Mouse (Mus musculus) liver, embryonic 13.5 days (tissue): Measurements from ENCODE around the gene Gm9736. TPM values are rescaled to one million over a fixed set of nuclear protein-coding genes. Genes with fewer than 3 reads are reported as not detected.
"Not testable (repeated sequence)": the region's sequence is repeated elsewhere in the genome, so short reads cannot be mapped to it uniquely, and the experiment has no call there.

ENCODE experiments used
- ATAC-seq: fragments of 200-750 bp; cut with Nextera tagmentation; 2 replicates; pipeline ENCODE4 v1.8.0; 2017; ENCODE audit warnings: low read depth, mild to moderate bottlenecking, moderate number of reproducible peaks, moderate library complexity
- DNase-seq: peaks from one replicate; pipeline ENCODE4 v3.0.0; 2022
- H3K27ac ChIP-seq: fragments of 300-500 bp; sonication (generic); 2 replicates; pipeline ENCODE4 v1.5.1; 2015; ENCODE audit warnings: moderate library complexity, mild to moderate bottlenecking, inconsistent platforms
- H3K27me3 ChIP-seq: fragments of 300-500 bp; sonication (generic); 2 replicates; pipeline ENCODE4 v1.6.1; 2015; ENCODE audit warnings: mild to moderate bottlenecking, inconsistent platforms
- H3K36me3 ChIP-seq: fragments of 300-500 bp; sonication (generic); 2 replicates; pipeline ENCODE4 v1.6.1; 2015; ENCODE audit warnings: mild to moderate bottlenecking, inconsistent platforms
- H3K4me1 ChIP-seq: fragments of 300-500 bp; sonication (generic); replicated peaks from 2 replicates; pipeline ENCODE4 v1.6.1; 2015; ENCODE audit warnings: inconsistent platforms
- H3K4me2 ChIP-seq: fragments of 300-500 bp; sonication (generic); 2 replicates; pipeline ENCODE4 v1.6.1; 2015; ENCODE audit warnings: inconsistent platforms, mild to moderate bottlenecking, moderate library complexity
- H3K4me3 ChIP-seq: fragments of 300-500 bp; sonication (generic); replicated peaks from 2 replicates; pipeline ENCODE4 v1.5.1; 2015; ENCODE audit warnings: mild to moderate bottlenecking, inconsistent platforms
- H3K9ac ChIP-seq: fragments of 300-500 bp; sonication (generic); 2 replicates; pipeline ENCODE4 v1.6.1; 2015; ENCODE audit warnings: mild to moderate bottlenecking, inconsistent platforms
- H3K9me3 ChIP-seq: fragments of 300-500 bp; sonication (generic); replicated peaks from 2 replicates; pipeline ENCODE4 v1.6.1; 2016; ENCODE audit warnings: inconsistent platforms
- WGBS: fragments of 180-500 bp; shearing (Covaris S2); methylation state at CpG from one replicate; pipeline ENCODE4 v1.1.7; 2015; ENCODE audit not compliant: insufficient replicate concordance; 5-methylcytosine and 5-hydroxymethylcytosine counted together
- polyA plus RNA-seq: library from polyadenylated mRNA; unstranded; fragments of >200 nt; fragmentation: Nextera tagmentation; extraction: Ambion mirVana; gene quantifications from 2 replicates; pipeline ENCODE4 v1.2.1, GENCODE M21; 2015

The Gm9736 gene
- polyA plus RNA-seq, 1 experiment from 2014 or later = not detected

DNA sequence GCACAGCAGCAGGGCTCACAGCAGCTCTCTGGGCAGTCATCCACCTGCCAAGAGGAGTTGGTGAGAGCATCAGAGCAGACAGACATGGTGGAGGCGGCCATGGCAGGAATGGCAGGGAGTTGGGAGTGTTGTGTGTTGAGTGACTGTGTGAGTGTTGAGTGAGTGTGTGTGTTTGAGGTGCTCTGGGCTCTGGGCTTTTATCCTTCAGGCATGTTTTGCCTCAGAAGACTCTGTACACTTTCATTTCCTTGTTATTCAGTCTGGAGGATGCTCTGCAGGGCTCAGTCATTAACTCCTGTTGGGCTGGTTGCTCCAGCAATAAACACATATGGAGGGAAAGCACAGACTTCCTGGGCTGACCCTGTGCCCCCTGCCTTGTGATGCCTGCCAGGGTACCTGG, 20.1 kb upstream of the Gm9736 start, which contains the start of gene Gm3238:
TSS of gene Gm3238 (minus strand) at position 101 of the 400 bp plus-strand sequence.
- not testable (repeated sequence) for H3K27me3 ChIP-seq, H3K4me3 ChIP-seq, DNase-seq, H3K9ac ChIP-seq, H3K4me1 ChIP-seq, H3K27ac ChIP-seq, ATAC-seq, H3K4me2 ChIP-seq, H3K36me3 ChIP-seq, H3K9me3 ChIP-seq
- WGBS = 18% methylated on average over 1 of the region's 1 CpGs

DNA sequence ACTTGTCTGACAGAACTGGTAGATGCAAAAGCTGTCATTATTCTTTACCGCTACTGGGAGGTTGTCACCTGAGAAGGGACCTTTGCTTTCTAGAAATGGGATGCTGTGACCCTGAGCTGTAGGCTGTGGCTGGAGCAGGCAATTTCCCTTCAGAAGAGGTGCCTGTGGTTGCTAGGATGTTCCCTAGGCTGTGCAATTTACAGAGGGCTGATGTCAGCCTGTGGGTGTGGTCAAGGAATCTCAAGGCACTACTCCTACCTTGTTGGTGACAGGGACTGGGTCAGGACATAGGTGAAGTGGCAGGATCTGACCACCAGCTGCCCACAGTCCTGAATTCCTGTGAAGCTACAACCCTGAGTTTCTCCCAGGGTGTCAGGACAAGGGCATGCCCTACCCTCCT, 18.6 kb upstream of the Gm9736 start:
- DNase-seq = no peak
- H3K4me1 ChIP-seq = no peaks in the 10 kb centered on the region
- 56% methylated on average over 1 of the region's 1 CpGs for WGBS

DNA sequence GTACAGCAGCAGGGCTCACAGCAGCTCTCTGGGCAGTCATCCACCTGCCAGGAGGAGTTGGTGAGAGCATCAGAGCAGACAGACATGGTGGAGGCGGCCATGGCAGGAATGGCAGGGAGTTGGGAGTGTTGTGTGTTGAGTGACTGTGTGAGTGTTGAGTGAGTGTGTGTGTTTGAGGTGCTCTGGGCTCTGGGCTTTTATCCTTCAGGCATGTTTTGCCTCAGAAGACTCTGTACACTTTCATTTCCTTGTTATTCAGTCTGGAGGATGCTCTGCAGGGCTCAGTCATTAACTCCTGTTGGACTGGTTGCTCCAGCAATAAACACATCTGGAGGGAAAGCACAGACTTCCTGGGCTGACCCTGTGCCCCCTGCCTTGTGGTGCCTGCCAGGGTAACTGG, 8.4 kb upstream of the Gm9736 start, which contains the start of gene Gm3233:
TSS of gene Gm3233 (minus strand) at position 101 of the 400 bp plus-strand sequence.
- not testable (repeated sequence) for H3K4me3 ChIP-seq, H3K4me2 ChIP-seq, ATAC-seq, H3K9me3 ChIP-seq, H3K9ac ChIP-seq, H3K4me1 ChIP-seq, H3K27ac ChIP-seq, H3K36me3 ChIP-seq, DNase-seq, H3K27me3 ChIP-seq
- 50% methylated on average over 1 of the region's 1 CpGs for WGBS

More for the DNA sequence above, 18.6 kb upstream of the Gm9736 start:
- Histone ChIP-seq H3K4me2 (no peak overlapping the region), H3K27ac (no peak overlapping the region), H3K9ac (no peak overlapping the region), H3K36me3 (no peaks in the 10 kb centered on the region), H3K4me3 (no peak overlapping the region), H3K9me3 (no peaks in the 10 kb centered on the region), H3K27me3 (no peaks in the 10 kb centered on the region)
- ATAC-seq = no peak

DNA sequence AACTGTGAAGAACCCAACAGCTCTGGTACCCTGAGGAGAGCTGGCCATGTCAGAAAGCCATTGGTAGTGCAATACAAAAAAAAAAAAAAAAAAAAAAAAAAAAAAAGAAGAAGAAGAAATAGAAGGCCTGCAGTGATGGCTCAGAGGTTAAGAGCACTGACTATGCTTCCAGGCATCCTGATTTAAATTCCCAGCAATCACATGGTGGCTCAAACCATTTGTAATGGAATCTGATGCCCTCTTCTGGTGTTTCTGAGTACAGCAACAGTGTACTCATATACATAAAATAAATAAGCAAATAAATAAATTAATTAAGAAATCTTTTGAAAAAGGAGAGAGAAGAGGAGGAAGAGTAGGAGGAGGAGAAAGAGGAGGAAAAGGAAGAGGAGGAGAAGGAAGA, 2.3 kb upstream of the Gm9736 start:
- no peak overlapping the region for H3K27ac ChIP-seq
- H3K36me3 ChIP-seq = no peaks in the 10 kb centered on the region
- no peak overlapping the region for H3K4me3 ChIP-seq
- H3K4me1 ChIP-seq = no peaks in the 10 kb centered on the region
- ATAC-seq (no peak), DNase-seq (no peak)
- no peak overlapping the region for H3K4me2 ChIP-seq
- no peaks in the 10 kb centered on the region for H3K27me3 ChIP-seq
- no peaks in the 10 kb centered on the region for H3K9me3 ChIP-seq
- H3K9ac ChIP-seq = no peak overlapping the region

DNA sequence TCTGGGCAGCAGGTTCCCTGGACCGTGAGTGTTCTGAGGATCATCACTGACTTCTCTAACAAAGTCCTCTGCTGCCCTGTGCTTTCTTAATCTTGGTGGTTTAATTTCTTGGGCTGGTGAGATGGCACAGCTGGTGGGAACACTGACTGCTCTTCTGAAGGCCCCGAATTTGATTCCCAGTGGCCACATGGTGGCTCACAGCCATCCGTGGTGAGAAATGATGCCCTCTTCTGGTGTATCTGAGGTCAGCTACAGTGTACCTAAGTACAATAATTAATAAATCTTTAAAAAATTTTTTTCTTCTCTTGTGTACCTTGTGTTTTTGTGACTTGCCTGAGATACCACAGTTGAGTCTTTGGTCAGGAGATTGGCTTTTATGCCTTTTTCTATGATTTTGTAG, 1.2 kb upstream of the Gm9736 start:
- H3K9ac ChIP-seq, H3K4me3 ChIP-seq, ATAC-seq, H3K4me1 ChIP-seq, H3K27ac ChIP-seq, H3K9me3 ChIP-seq, H3K27me3 ChIP-seq, DNase-seq, H3K4me2 ChIP-seq, H3K36me3 ChIP-seq: not testable (repeated sequence)
- WGBS = 39% methylated on average over 3 of the region's 3 CpGs

DNA sequence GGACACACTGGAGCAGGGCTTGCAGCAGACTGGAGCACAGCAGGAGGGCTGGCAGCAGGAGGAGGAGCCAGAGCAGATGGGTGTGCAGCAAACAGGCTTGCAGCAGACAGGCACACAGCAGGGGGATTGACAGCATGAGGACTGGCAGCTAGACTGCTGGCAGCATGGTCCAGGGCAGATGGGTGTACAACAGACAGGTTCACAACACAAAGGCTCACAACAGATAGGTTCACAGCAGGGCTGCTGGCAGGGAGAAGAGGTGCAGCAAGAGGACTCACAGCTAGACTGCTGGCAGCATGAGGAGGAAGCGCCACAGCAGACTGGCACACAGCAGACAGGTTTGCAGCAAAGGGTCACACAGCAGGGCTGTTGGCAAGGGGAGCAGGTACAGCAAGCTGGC, 468 bp downstream of the Gm9736 start:
- not testable (repeated sequence) for DNase-seq, H3K36me3 ChIP-seq, H3K4me2 ChIP-seq, H3K4me1 ChIP-seq, H3K9ac ChIP-seq, H3K27ac ChIP-seq, ATAC-seq, H3K9me3 ChIP-seq, H3K27me3 ChIP-seq, H3K4me3 ChIP-seq
- 52% methylated on average over 1 of the region's 1 CpGs for WGBS

DNA sequence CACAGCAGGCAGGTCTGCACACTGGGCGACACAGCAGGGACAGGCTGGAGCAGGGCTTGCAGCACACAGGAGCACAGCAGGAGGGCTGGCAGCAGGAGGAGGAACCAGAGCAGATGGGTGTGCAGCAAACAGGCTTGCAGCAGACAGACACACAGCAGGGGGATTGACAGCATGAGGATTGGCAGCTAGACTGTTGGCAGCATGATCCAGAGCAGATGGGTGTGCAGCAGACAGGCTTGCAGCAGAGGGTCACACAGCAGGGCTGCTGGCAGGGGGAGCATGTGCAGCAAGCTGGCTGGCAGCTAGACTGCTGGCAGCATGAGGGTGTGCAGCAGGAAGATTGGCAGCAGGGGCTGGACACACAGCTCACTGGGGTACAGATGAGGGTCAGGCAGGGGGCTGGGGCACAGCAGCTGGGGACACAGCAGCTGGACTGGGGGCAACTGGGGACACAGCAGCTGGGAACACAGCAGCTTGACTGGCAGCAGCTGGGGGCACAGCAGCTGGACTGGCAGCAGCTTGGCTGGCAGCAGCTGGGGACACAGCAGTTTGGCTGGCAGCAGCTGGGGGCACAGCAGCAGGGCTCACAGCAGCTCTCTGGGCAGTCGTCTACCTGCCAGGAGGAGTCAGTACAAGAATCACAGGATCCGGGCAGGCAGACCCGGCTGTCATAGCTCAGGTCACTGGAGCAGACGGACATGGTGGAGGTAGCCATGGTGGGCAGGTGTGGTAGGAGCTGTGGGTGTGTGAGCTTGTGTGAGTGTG, 9.0 kb downstream of the Gm9736 start, which contains the start of gene Gm18596:
TSS of gene Gm18596 (minus strand) at position 715 of the 765 bp plus-strand sequence.
- not testable (repeated sequence) for H3K4me2 ChIP-seq, H3K4me1 ChIP-seq, ATAC-seq, H3K9ac ChIP-seq, H3K9me3 ChIP-seq, H3K36me3 ChIP-seq, H3K4me3 ChIP-seq, DNase-seq, H3K27me3 ChIP-seq, H3K27ac ChIP-seq
- WGBS = 65% methylated on average over 4 of the region's 5 CpGs

DNA sequence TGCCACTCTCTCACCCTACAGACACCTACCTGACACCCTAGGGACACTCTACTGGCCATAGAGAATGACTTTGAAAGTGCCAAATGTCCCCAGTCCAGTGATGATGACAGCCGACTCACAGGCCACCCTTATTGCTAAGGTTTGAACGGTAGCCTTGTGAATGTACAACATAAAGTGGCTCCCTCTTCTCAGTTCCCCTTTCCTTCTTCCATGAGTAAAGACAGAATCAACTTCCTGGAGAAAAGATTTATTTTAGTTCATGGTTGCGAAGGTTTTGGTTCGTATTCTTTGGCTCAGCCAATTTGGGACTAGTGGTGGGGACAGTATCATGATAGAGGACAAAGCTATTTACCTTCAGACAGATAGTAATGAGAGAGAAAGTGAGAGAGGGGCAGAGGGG, 12.2 kb downstream of the Gm9736 start:
- ATAC-seq = no peak
- 56% methylated on average over 4 of the region's 4 CpGs for WGBS

DNA sequence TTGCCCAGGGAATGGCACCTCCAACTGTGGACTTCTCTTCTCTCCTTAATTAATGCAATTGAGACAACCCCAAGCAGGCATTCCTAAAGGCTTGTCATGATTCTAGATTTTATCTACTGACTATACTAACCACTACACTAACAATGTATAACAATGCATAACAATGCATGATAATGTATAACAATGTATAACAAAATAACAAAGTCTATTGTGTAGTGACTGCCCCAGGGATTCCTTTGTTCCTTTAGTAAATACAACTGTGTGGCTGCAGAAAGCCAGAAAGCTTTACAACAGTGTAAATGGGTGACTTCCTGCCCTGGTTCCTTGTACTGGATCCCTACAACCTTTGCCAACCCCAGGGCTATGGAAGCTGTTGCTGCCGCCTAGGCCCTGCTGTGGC, 15.2 kb downstream of the Gm9736 start:
- 79% methylated on average over 1 of the region's 1 CpGs for WGBS
- Histone ChIP-seq H3K4me3 (no peak overlapping the region), H3K27me3 (no peaks in the 10 kb centered on the region), H3K4me2 (no peak overlapping the region), H3K9ac (no peak overlapping the region), H3K9me3 (peaks cover 3% of the 10 kb centered on the region; the same call in 1 of the 2 replicates), H3K27ac (no peak overlapping the region), H3K4me1 (no peaks in the 10 kb centered on the region), H3K36me3 (no peaks in the 10 kb centered on the region)
- ATAC-seq (no peak), DNase-seq (no peak)

More for the DNA sequence above, 12.2 kb downstream of the Gm9736 start:
- no peak overlapping the region for H3K4me2 ChIP-seq
- no peak overlapping the region for H3K27ac ChIP-seq
- no peak overlapping the region for H3K9ac ChIP-seq
- no peak for DNase-seq
- H3K9me3 ChIP-seq = peaks cover 3% of the 10 kb centered on the region; the same call in 1 of the 2 replicates
- H3K27me3 ChIP-seq = no peaks in the 10 kb centered on the region
- H3K4me3 ChIP-seq = no peak overlapping the region
- no peaks in the 10 kb centered on the region for H3K36me3 ChIP-seq
- no peaks in the 10 kb centered on the region for H3K4me1 ChIP-seq

DNA sequence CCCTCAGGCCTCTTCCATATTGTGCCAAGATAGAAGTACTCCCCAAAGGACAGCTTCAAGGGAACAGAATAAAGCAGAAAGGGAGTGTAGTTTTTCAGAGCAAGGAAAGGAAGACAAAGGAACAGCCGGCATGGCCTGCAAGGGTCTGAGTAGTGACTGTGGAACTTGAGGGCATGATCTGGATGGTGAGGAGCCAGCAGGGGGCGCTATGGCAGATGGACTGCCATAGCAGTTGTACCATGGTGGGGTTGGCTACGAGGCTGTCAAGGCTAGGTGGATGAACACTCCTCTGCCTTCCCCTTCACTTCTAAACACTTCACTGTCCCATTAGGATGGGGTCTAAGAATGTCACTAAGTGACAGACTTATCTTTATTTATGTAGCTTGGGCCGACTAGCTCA, 21.9 kb downstream of the Gm9736 start:
- DNase-seq (no peak), ATAC-seq (no peak)
- Histone ChIP-seq H3K4me3 (no peak overlapping the region), H3K36me3 (no peaks in the 10 kb centered on the region), H3K9me3 (no peaks in the 10 kb centered on the region; the same call in 1 of the 2 replicates), H3K9ac (no peak overlapping the region), H3K4me1 (no peaks in the 10 kb centered on the region), H3K4me2 (no peak overlapping the region), H3K27me3 (no peaks in the 10 kb centered on the region), H3K27ac (no peak overlapping the region)
- 34% methylated on average over 4 of the region's 4 CpGs for WGBS

DNA sequence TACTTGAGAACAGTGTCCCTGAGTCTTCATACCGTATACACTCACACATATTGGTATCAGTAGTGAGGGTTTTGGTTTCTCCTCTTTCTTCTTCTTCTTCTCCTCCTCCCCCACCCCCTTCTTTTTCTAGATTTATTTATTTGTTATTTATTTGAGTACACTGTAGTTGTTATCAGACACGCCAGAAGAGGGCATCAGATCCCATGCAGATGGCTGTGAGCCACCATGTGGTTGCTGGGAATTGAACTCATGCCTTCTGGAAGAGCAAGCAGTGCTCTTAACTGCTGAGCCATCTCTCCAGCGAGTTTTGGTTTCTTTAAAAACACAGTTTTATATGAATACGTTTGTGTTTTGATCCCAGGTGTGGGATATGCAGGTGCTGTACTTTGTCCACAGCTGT, 22.9 kb downstream of the Gm9736 start:
- DNase-seq = no peak

DNA sequence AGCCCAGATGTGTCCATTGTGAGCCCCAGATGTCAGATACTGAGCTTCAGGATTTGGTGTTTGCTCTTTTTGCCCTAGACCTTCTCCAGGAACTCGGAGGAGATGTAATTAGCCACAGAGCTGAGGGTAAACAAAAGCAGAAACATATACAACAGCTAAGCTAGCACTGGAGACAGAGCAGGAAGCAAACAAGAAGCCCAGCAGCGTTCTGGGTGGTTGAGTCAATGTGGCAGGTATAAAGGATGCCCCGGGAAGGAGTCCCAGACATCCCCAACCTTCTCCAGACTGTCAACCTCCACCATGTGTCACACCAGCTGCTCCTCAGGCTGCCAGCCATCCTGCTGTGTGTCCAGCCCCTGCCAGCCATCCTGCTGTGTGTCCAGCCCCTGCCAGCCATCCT, 25.0 kb downstream of the Gm9736 start, which contains the start of gene Gm10100:
TSS of gene Gm10100 (plus strand) at position 301 of the 400 bp plus-strand sequence.
- H3K4me1 ChIP-seq = no peaks in the 10 kb centered on the region
- no peaks in the 10 kb centered on the region for H3K27me3 ChIP-seq

More for the DNA sequence above, 22.9 kb downstream of the Gm9736 start:
- no peak overlapping the region for H3K27ac ChIP-seq
- no peaks in the 10 kb centered on the region for H3K9me3 ChIP-seq
- no peaks in the 10 kb centered on the region for H3K27me3 ChIP-seq
- no peaks in the 10 kb centered on the region for H3K4me1 ChIP-seq
- no peak overlapping the region for H3K4me3 ChIP-seq
- no peak overlapping the region for H3K4me2 ChIP-seq
- H3K9ac ChIP-seq = no peak overlapping the region
- WGBS = 47% methylated on average over 4 of the region's 4 CpGs
- no peaks in the 10 kb centered on the region for H3K36me3 ChIP-seq
- ATAC-seq = no peak

More for the DNA sequence above, 25.0 kb downstream of the Gm9736 start, which contains the start of gene Gm10100:
- Histone ChIP-seq H3K4me3 (no peak within 1 kb of the TSS), H3K4me2 (no peak within 1 kb of the TSS), H3K36me3 (no peaks in the 10 kb centered on the region), H3K9me3 (no peaks in the 10 kb centered on the region), H3K27ac (no peak within 1 kb of the TSS), H3K9ac (no peak within 1 kb of the TSS)
- WGBS = 26% methylated on average over 3 of the region's 3 CpGs
- DNase-seq = no peak
- no peak for ATAC-seq
